Mouse (Mus musculus): ENCODE results near the gene Cep83.
"Not testable (repeated sequence)": the region's sequence is repeated elsewhere in the genome, so short reads cannot be mapped to it uniquely, and the experiment has no call there.

Cep83 gene

DNA sequence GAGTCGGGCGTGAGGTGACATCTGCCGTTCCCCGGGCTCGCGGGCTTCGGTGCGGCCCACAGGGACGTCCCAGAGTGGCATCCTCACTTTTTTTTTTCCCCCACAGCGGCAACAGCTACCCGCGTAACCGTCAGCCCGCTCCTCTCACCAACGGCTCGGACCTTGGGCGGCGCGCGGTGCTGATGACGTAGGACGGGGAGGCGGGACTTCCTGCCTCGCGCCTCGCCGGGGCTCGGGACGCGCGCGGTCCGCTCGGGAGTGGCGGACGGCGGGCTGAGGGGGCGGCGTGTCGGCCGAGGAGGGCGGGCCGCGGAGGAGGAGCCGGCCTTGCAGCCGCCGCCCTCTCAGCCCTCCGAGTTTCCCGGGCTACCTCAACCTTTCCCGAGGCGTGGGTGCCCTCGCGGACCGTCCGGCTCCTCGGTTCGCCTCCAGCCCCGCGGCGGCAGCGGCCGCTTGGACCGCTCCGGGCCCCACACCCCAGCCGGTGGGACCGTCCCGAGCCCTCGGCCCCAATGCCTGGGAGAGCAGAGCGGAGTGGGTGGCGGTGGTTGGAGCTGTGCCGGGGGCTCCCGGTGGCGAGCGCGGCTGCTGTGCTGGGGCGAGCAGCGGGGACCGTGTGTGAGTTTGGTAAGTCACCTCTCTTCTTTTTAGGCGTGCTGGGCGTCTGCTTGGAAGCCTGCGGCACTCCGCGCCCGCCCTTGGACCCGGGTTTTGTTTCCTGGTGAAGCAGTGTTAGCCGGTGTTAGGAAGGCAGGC is at the start of gene Cep83:
Gene Cep83, plus strand, starts transcription at position 235 of the 756 bp plus-strand sequence.
- in situ Hi-C loops (cut with MboI; ENCODE audit: unreplicated experiment in 2 of 2): no loop called here

DNA sequence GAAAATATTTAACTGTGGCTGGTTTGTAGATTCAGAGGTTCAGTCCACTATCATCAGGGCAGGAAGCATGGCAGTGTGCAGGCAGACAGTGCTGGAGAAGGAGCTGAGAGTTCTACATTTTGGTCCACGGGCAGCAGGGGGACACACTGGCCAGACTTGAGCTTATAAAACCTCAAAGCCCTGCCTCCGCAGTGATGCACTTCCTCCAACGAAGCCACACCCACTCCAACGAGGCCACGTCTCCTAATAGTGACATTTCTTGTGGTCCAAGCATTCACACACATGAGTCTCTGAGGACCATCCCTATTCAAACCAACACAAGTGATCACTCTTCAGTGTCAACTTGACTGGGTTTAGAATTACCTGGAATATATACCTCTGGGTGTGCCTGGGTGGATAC is 49.2 kb upstream of the Cep83 start:
- in situ Hi-C loops (cut with MboI; ENCODE audit: unreplicated experiment in 2 of 2): no loop called here

DNA sequence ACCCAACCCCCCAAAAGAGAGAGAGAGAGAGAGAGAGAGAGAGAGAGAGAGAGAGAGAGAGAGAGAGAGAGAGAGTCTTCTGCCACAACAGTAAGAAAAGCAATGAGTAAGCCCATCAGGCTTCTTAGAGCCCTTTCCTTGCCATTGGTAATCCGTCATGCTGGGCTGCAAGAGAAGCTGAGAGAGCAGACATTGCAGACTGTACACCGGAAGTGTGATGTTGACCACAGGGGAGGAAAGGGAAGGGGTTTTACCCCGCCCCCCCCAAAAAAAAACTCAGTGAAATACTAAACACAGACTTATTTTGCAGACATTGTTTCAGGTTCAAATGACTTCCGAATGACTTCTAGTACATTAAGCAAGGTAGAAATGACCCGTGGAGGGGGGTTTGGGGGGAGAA is 48.4 kb upstream of the Cep83 start:
- in situ Hi-C loops (cut with MboI; ENCODE audit: unreplicated experiment in 2 of 2): no loop called here

GRCm38 (mm10) chr10:94664036-94664435 is 24.4 kb upstream of the Cep83 start:
- in situ Hi-C loops (cut with MboI; ENCODE audit: unreplicated experiment in 2 of 2): no loop called here

DNA sequence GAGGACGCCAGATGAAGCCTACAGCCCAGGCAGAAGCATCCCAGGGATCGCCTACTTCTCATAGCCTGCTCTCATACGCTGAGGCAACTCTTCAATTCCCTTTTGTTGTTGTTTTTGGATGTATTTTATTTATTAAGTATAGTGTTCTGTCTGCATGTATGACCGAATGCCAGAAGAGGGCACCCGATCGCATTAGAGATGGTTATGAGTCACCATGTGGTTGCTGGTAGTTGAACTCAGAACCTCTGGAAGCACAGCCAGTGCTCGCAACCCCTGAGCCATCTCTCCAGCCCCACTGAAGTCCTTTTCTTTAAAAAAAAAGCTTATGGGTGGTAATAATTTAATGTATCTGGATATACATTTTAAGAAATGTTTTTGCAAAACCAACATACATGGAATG is 24.0 kb upstream of the Cep83 start:
- in situ Hi-C loops (cut with MboI; ENCODE audit: unreplicated experiment in 2 of 2): no loop called here

- in situ Hi-C loops (cut with MboI; ENCODE audit: unreplicated experiment in 2 of 2): no loop called here
These were observed 20.3 kb upstream of the Cep83 start for GRCm38 (mm10) chr10:94668147-94668546.

GRCm38 (mm10) chr10:94687801-94688419 is 544 bp upstream of the Cep83 start:
- in situ Hi-C loops (cut with MboI; ENCODE audit: unreplicated experiment in 2 of 2): no loop called here

GRCm38 (mm10) chr10:94689176-94689510 is 689 bp downstream of the Cep83 start:
- in situ Hi-C loops (cut with MboI; ENCODE audit: unreplicated experiment in 2 of 2): no loop called here

GRCm38 (mm10) chr10:94690376-94690775 is 1.9 kb downstream of the Cep83 start:
- in situ Hi-C loops (cut with MboI; ENCODE audit: unreplicated experiment in 2 of 2): no loop called here

DNA sequence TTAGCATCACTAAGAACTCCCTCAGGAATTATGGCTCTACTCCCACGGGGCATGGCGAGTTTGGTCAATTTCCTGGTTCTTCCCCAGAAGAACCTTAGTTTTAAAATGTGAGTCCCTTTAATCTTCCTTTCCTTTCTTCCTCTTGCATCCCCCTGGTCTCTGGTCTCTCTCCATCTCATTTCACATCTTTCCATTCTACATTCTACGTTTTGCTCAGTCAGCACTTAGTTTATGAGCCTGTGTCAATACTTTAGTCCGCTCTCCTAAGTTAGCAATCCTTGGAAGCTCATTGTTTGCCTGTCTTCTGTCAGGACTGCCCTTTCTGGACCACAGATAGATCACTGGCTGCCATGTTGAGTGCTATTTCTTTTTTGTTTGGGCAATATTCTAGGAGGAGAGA is 3.7 kb downstream of the Cep83 start:
- in situ Hi-C loops (cut with MboI; ENCODE audit: unreplicated experiment in 2 of 2): no loop called here

- in situ Hi-C loops (cut with MboI; ENCODE audit: unreplicated experiment in 2 of 2): loop anchor here in 1 of 2 experiments (5.0 to 10.0 kb wide), 2 partner anchors 81 to 247 kb away; no protein-coding TSS in a partner anchor
These were observed 17.3 kb downstream of the Cep83 start for GRCm38 (mm10) chr10:94705643-94706258.

DNA sequence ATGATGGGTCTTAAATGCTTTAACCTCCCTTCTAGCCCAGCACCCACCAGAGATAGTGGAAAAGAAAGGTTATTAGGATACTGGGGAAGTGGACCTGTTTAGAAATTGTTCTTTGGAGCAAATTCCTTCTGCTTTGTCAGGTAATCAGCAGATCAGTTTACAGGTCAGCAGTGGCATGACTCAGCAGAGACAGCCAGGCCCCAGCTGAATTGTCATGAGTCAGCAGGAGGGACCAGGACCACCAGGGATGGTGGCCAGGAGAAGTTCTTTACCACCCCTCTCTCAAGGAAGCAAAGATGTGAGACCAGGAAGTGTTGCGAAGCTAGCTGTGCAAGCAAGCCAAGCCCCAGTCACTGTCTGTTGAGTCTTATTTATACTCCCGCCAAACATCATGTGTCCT is 18.2 kb downstream of the Cep83 start:
- in situ Hi-C loops (cut with MboI; ENCODE audit: unreplicated experiment in 2 of 2): loop anchor here in 1 of 2 experiments (5.0 to 10.0 kb wide), 2 partner anchors 82 to 246 kb away; no protein-coding TSS in a partner anchor

GRCm38 (mm10) chr10:94709622-94710319 is 21.3 kb downstream of the Cep83 start:
- in situ Hi-C loops (cut with MboI; ENCODE audit: unreplicated experiment in 2 of 2): loop anchor here (5.0 to 10.0 kb wide), 4 partner anchors 85 to 243 kb away; no protein-coding TSS in a partner anchor

DNA sequence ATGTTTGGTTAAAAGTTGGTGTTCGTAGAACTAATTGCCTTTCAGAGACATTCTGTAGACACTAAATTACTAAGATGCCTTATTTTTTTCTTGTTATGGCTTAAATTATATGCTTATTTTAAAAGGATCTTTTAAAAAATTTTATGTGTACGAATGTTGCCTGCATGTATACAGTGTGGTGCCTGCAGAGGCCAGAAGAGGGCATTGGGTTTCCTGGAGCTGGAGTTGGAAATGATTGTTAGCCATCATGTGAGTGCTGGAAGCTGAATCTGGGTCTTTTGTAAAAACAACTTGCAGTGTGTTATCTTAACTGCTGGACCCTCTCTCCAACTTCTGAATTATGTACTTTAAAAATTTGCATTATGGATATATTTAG is 21.9 kb downstream of the Cep83 start:
- in situ Hi-C loops (cut with MboI; ENCODE audit: unreplicated experiment in 2 of 2): loop anchor here (5.0 to 10.0 kb wide), 2 partner anchors 114 to 117 kb away; no protein-coding TSS in a partner anchor

DNA sequence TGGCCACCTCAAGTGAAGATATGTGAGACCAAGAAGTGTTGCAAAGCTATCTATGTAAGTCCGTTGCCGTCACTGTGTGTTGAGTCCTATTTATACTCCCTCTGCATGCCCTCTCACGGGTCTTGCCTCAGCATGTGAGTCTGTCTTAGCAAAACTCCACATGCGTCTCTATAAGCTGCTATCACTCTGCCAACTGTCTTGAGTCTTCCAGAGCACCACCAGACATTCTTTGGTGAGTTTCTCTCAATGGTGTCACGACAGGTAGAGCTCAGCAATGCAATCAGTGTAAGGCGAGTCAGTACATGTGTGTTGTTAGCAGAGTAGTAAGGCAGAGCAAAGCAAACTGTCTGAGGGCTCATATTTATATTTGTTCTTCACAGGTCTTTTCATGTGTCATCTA is 31.8 kb downstream of the Cep83 start:
- in situ Hi-C loops (cut with MboI; ENCODE audit: unreplicated experiment in 2 of 2): no loop called here

DNA sequence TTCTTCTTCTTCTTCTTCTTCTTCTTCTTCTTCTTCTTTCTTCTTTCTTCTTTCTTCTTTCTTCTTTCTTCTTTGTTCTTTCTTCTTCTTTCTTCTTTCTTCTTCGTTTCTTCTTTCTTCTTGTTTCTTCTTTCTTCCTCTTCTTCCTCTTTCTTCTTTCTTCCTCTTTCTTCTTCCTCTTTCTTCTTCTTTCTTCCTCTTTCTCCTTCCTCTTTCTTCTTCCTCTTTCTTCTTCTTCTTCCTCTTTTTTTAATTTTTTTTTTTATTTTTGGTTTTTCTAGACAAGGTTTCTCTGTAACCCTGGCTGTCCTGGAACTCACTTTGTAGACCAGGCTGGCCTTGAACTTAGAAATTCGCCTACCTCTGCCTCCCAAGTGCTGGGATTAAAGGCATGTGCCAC is 39.6 kb downstream of the Cep83 start:
- in situ Hi-C loops (cut with MboI; ENCODE audit: unreplicated experiment in 2 of 2): not testable (repeated sequence)

- in situ Hi-C loops (cut with MboI; ENCODE audit: unreplicated experiment in 2 of 2): no loop called here
These were observed 42.0 kb downstream of the Cep83 start for GRCm38 (mm10) chr10:94730445-94730844.

DNA sequence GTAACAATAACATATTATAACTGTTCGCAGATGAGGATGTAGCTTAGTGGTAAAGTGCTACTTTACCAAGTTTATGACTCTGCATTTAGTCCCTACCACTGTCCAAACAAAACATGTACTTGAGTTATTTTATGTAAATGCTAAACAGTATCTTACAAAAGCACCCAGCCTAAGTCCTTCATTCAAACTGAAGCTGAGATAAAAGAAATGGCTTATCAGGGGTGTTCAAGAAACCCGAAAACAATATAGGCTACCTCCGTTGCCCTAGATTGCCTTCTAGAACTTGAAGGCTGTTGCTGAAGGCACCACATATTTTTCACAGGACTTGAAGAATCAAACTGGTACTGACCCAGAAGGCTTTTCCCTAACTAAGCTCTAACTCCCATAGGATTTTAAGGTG is 46.4 kb downstream of the Cep83 start:
- in situ Hi-C loops (cut with MboI; ENCODE audit: unreplicated experiment in 2 of 2): no loop called here

DNA sequence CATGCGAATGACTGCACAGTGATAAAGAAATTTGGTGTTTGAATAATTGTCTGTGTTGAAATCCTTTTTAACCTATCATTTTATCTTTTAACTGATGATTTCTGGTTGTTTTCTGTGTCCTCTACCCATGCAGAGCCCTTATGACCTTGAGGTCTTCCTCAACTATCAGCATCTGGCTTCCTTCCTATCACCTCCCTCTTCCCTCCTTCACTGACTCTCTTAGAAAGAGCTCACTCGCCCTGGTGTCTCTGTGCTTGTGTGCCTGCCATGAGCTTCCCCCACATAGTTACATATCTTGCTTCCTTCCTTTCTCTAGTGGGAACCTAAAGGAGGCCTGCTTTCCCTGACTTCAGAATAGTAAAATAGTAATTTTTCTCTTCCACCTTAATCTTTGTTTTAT is 51.8 kb downstream of the Cep83 start:
- in situ Hi-C loops (cut with MboI; ENCODE audit: unreplicated experiment in 2 of 2): no loop called here

GRCm38 (mm10) chr10:94741459-94741858 is 53.0 kb downstream of the Cep83 start:
- in situ Hi-C loops (cut with MboI; ENCODE audit: unreplicated experiment in 2 of 2): no loop called here

- in situ Hi-C loops (cut with MboI; ENCODE audit: unreplicated experiment in 2 of 2): no loop called here
These were observed 58.6 kb downstream of the Cep83 start for GRCm38 (mm10) chr10:94747011-94747410.

Measured in v-Abl transformed pro-B cells (cell line).